Mouse (Mus musculus): ENCODE results near the gene Cryab. TPM values are rescaled to one million over a fixed set of nuclear protein-coding genes. Genes with fewer than 3 reads are reported as not detected.

Gene Cryab
- polyA plus RNA-seq, 1 experiment from 2014 or later = 12.8 TPM

- Histone ChIP-seq H3K27ac (no peak overlapping the region), H3K9me3 (no peaks in the 10 kb centered on the region), H3K27me3 (replicated peaks) (no peaks in the 10 kb centered on the region; the same call in 1 of the 2 replicates), H3K9ac (no peak overlapping the region), H3K4me1 (peaks cover 7% of the 10 kb centered on the region; the same call in 1 of the 2 replicates), H3K36me3 (no peaks in the 10 kb centered on the region), H3K4me3 (no peak overlapping the region), H3K4me2 (replicated peaks) (no peak overlapping the region)
- ATAC-seq (ENCODE audit: low FRiP score, low read depth) = no peak
- WGBS = 72% methylated on average over 6 of the region's 6 CpGs
Observed at GRCm38 (mm10) chr9:50750706-50751105, 419 bp upstream of the Cryab start.

GRCm38 (mm10) chr9:50752054-50752602 is 1.0 kb downstream of the Cryab start, which contains the start of gene Hspb2:
Gene Hspb2, minus strand, starts transcription at chr9:50752354.
- Histone ChIP-seq H3K27ac (no peak within 1 kb of the TSS), H3K4me1 (no peaks in the 10 kb centered on the region), H3K36me3 (no peaks in the 10 kb centered on the region), H3K27me3 (replicated peaks) (no peaks in the 10 kb centered on the region; the same call in 1 of the 2 replicates), H3K9ac (0 out of 2 replicates have a peak within 1 kb of the TSS, but pooled peaks have one; percentile 8), H3K9me3 (no peaks in the 10 kb centered on the region), H3K4me3 (no peak within 1 kb of the TSS), H3K4me2 (replicated peaks) (no peak within 1 kb of the TSS)
- WGBS = 77% methylated on average over 14 of the region's 14 CpGs
- no peak for ATAC-seq (ENCODE audit: low FRiP score, low read depth)

- no peak for ATAC-seq (ENCODE audit: low FRiP score, low read depth)
- Histone ChIP-seq H3K27me3 (replicated peaks) (no peaks in the 10 kb centered on the region; the same call in 1 of the 2 replicates), H3K4me2 (replicated peaks) (no peak overlapping the region), H3K9me3 (no peaks in the 10 kb centered on the region), H3K27ac (no peak overlapping the region), H3K36me3 (no peaks in the 10 kb centered on the region), H3K9ac (no peak overlapping the region), H3K4me3 (no peak overlapping the region), H3K4me1 (no peaks in the 10 kb centered on the region)
- WGBS = 73% methylated on average over 17 of the region's 17 CpGs
Observed at GRCm38 (mm10) chr9:50752784-50753615, 1.9 kb downstream of the Cryab start.

GRCm38 (mm10) chr9:50753947-50754346 is 2.8 kb downstream of the Cryab start:
- Histone ChIP-seq H3K9ac (no peak overlapping the region), H3K27ac (no peak overlapping the region), H3K4me1 (no peaks in the 10 kb centered on the region), H3K4me2 (replicated peaks) (no peak overlapping the region), H3K27me3 (replicated peaks) (no peaks in the 10 kb centered on the region; the same call in 1 of the 2 replicates), H3K4me3 (no peak overlapping the region), H3K36me3 (no peaks in the 10 kb centered on the region), H3K9me3 (no peaks in the 10 kb centered on the region)
- no peak for ATAC-seq (ENCODE audit: low FRiP score, low read depth)
- WGBS = 74% methylated on average over 7 of the region's 7 CpGs

GRCm38 (mm10) chr9:50756711-50757110 is 5.6 kb downstream of the Cryab start:
- 24% methylated on average over 5 of the region's 5 CpGs for WGBS
- ATAC-seq (ENCODE audit: low FRiP score, low read depth) = no peak
- Histone ChIP-seq H3K27ac (no peak overlapping the region), H3K27me3 (replicated peaks) (no peaks in the 10 kb centered on the region), H3K4me3 (no peak overlapping the region), H3K4me1 (no peaks in the 10 kb centered on the region), H3K9ac (no peak overlapping the region), H3K9me3 (no peaks in the 10 kb centered on the region), H3K4me2 (replicated peaks) (no peak overlapping the region), H3K36me3 (no peaks in the 10 kb centered on the region)

GRCm38 (mm10) chr9:50761520-50762243 is 10.6 kb downstream of the Cryab start:
- no peak overlapping the region for H3K27ac ChIP-seq
- no peaks in the 10 kb centered on the region for H3K4me1 ChIP-seq
- ATAC-seq (ENCODE audit: low FRiP score, low read depth) = no peak
- no peaks in the 10 kb centered on the region for H3K9me3 ChIP-seq
- H3K4me2 ChIP-seq (replicated peaks) = no peak overlapping the region
- H3K4me3 ChIP-seq = no peak overlapping the region
- H3K9ac ChIP-seq = no peak overlapping the region
- WGBS = 69% methylated on average over 6 of the region's 6 CpGs
- H3K36me3 ChIP-seq = no peaks in the 10 kb centered on the region
- no peaks in the 10 kb centered on the region for H3K27me3 ChIP-seq (replicated peaks)

GRCm38 (mm10) chr9:50763331-50763730 is 12.2 kb downstream of the Cryab start:
- H3K27ac ChIP-seq = no peak overlapping the region
- H3K4me2 ChIP-seq (replicated peaks) = no peak overlapping the region
- WGBS = 77% methylated on average over 1 of the region's 1 CpGs
- H3K4me1 ChIP-seq = no peaks in the 10 kb centered on the region
- no peaks in the 10 kb centered on the region for H3K27me3 ChIP-seq (replicated peaks)
- no peak overlapping the region for H3K4me3 ChIP-seq
- H3K9ac ChIP-seq = no peak overlapping the region
- no peaks in the 10 kb centered on the region for H3K9me3 ChIP-seq
- no peak for ATAC-seq (ENCODE audit: low FRiP score, low read depth)
- H3K36me3 ChIP-seq = no peaks in the 10 kb centered on the region

GRCm38 (mm10) chr9:50767531-50768106 is 16.5 kb downstream of the Cryab start:
- WGBS = 6% methylated on average over 17 of the region's 17 CpGs
- Histone ChIP-seq H3K4me1 (peaks cover 3% of the 10 kb centered on the region; the same call in 1 of the 2 replicates), H3K4me3 (peak overlapping the region; percentile 48), H3K9me3 (no peaks in the 10 kb centered on the region), H3K36me3 (0 out of 2 replicates have a peak, but pooled peaks cover 4% of the 10 kb centered on the region), H3K9ac (peak overlapping the region; percentile 59), H3K4me2 (replicated peaks) (peak overlapping the region; percentile 75), H3K27ac (no peak overlapping the region), H3K27me3 (replicated peaks) (no peaks in the 10 kb centered on the region)
- ATAC-seq (ENCODE audit: low FRiP score, low read depth) = no peak; the same call in none of the 2 replicates

- Histone ChIP-seq H3K36me3 (0 out of 2 replicates have a peak, but pooled peaks cover 4% of the 10 kb centered on the region), H3K27ac (peak within 1 kb of the TSS; percentile 50; the same call in 1 of the 2 replicates), H3K4me3 (peak within 1 kb of the TSS; percentile 48), H3K4me1 (peaks cover 3% of the 10 kb centered on the region; the same call in 1 of the 2 replicates), H3K27me3 (replicated peaks) (no peaks in the 10 kb centered on the region), H3K4me2 (replicated peaks) (peak within 1 kb of the TSS; percentile 75), H3K9me3 (no peaks in the 10 kb centered on the region), H3K9ac (peak within 1 kb of the TSS; percentile 59)
- WGBS = 4% methylated on average over 59 of the region's 59 CpGs
- peak; percentile 97 for ATAC-seq (ENCODE audit: low FRiP score, low read depth)
Observed at GRCm38 (mm10) chr9:50768107-50769002, 17.2 kb downstream of the Cryab start, which contains the start of gene Fdxacb1. Gene Fdxacb1, plus strand, starts transcription at chr9:50768236.

- WGBS = 79% methylated on average over 2 of the region's 2 CpGs
- H3K9me3 ChIP-seq = no peaks in the 10 kb centered on the region
- no peak for ATAC-seq (ENCODE audit: low FRiP score, low read depth)
- H3K27ac ChIP-seq = no peak overlapping the region
- H3K4me1 ChIP-seq = peaks cover 6% of the 10 kb centered on the region; the same call in 1 of the 2 replicates
- no peaks in the 10 kb centered on the region for H3K27me3 ChIP-seq (replicated peaks)
- H3K4me2 ChIP-seq (replicated peaks) = no peak overlapping the region
- H3K36me3 ChIP-seq = 0 out of 2 replicates have a peak, but pooled peaks cover 4% of the 10 kb centered on the region
- H3K4me3 ChIP-seq = no peak overlapping the region
- H3K9ac ChIP-seq = no peak overlapping the region
Observed at GRCm38 (mm10) chr9:50770011-50770410, 18.9 kb downstream of the Cryab start.

GRCm38 (mm10) chr9:50774026-50774462 is 22.9 kb downstream of the Cryab start:
- WGBS = 77% methylated on average over 4 of the region's 4 CpGs
- Histone ChIP-seq H3K4me2 (replicated peaks) (peak overlapping the region; percentile 86), H3K36me3 (peaks cover 7% of the 10 kb centered on the region; the same call in 1 of the 2 replicates), H3K4me1 (peaks cover 14% of the 10 kb centered on the region), H3K9me3 (no peaks in the 10 kb centered on the region), H3K27me3 (replicated peaks) (no peaks in the 10 kb centered on the region), H3K27ac (no peak overlapping the region), H3K4me3 (no peak overlapping the region), H3K9ac (0 out of 2 replicates have a peak overlapping the region, but pooled peaks have one; percentile 88)
- no peak for ATAC-seq (ENCODE audit: low FRiP score, low read depth)

All from neural tube, embryonic 12.5 days (tissue).